Mouse (Mus musculus) ES-Bruce4 (cell line): ENCODE data around the gene Fars2. TPM values are rescaled to one million over a fixed set of nuclear protein-coding genes. Genes with fewer than 3 reads are reported as not detected.

Source experiments
- H3K27ac ChIP-seq: 2 replicates; pipeline ENCODE4 v1.5.1; 2012; ENCODE audit warnings: low read length, inconsistent platforms; ENCODE audit not compliant: insufficient read depth
- H3K27me3 ChIP-seq: 2 replicates; pipeline ENCODE4 v1.6.1; 2012; ENCODE audit warnings: mild to moderate bottlenecking, low read length, inconsistent platforms; ENCODE audit not compliant: control insufficient read depth, poor library complexity, insufficient read depth, severe bottlenecking
- H3K36me3 ChIP-seq: 2 replicates; pipeline ENCODE4 v1.6.1; 2012; ENCODE audit warnings: inconsistent platforms, mild to moderate bottlenecking, low read length, moderate library complexity; ENCODE audit not compliant: control insufficient read depth, poor library complexity, insufficient read depth, severe bottlenecking
- H3K4me1 ChIP-seq: one replicate; pipeline ENCODE4 v1.8.1; 2011; ENCODE audit warnings: low read length; ENCODE audit not compliant: control insufficient read depth, insufficient read depth
- H3K4me3 ChIP-seq: 2 replicates; pipeline ENCODE4 v1.5.1; 2011; ENCODE audit warnings: low read depth, mild to moderate bottlenecking, low read length
- H3K9ac ChIP-seq: 2 replicates; pipeline ENCODE4 v1.6.1; 2012; ENCODE audit warnings: low read depth, mild to moderate bottlenecking, inconsistent platforms; ENCODE audit not compliant: poor library complexity, severe bottlenecking
- H3K9me3 ChIP-seq: replicated peaks from 2 replicates; pipeline ENCODE4 v1.6.1; 2012; ENCODE audit warnings: mild to moderate bottlenecking, low read length, inconsistent platforms; ENCODE audit not compliant: control insufficient read depth, poor library complexity, insufficient read depth, severe bottlenecking
- CTCF ChIP-seq: IDR thresholded peaks from one replicate; pipeline ENCODE4 v1.8.1; 2011; ENCODE audit warnings: low read depth, low read length
- EP300 ChIP-seq: IDR thresholded peaks from 2 replicates; pipeline ENCODE4 v1.6.1; 2011; ENCODE audit warnings: low read depth, low read length; ENCODE audit not compliant: insufficient read depth
- POLR2A ChIP-seq: IDR thresholded peaks from one replicate; pipeline ENCODE4 v1.8.1; 2011; ENCODE audit warnings: low read length; ENCODE audit not compliant: insufficient read depth
- polyA plus RNA-seq: library from polyadenylated mRNA; stranded (reverse); fragments of >200 nt; gene quantifications from 2 replicates; pipeline ENCODE4 v1.2.4, GENCODE M21; 2011; ENCODE audit warnings: low read depth; ENCODE audit not compliant: missing spikeins, insufficient read depth, insufficient read length

The Fars2 gene
- polyA plus RNA-seq, 1 experiment = 23.3 TPM

- Histone ChIP-seq H3K4me1 (no peaks in the 10 kb centered on the region), H3K27ac (no peak overlapping the region), H3K36me3 (no peaks in the 10 kb centered on the region), H3K9ac (no peak overlapping the region), H3K9me3 (no peaks in the 10 kb centered on the region), H3K4me3 (no peak overlapping the region), H3K27me3 (no peaks in the 10 kb centered on the region)
- no peak for TF ChIP-seq EP300
- no peak for TF ChIP-seq CTCF
- no peak for TF ChIP-seq POLR2A
Observed at GRCm38 (mm10) chr13:36541287-36541780, 424.1 kb downstream of the Fars2 start.

- Histone ChIP-seq H3K36me3 (no peaks in the 10 kb centered on the region), H3K9ac (no peak overlapping the region), H3K4me1 (no peaks in the 10 kb centered on the region), H3K27me3 (no peaks in the 10 kb centered on the region; the same call in 1 of the 2 replicates), H3K9me3 (no peaks in the 10 kb centered on the region), H3K4me3 (no peak overlapping the region), H3K27ac (no peak overlapping the region)
- TF ChIP-seq EP300 = no peak
- TF ChIP-seq POLR2A = no peak
- no peak for TF ChIP-seq CTCF
Observed at GRCm38 (mm10) chr13:36550694-36551093, 433.5 kb downstream of the Fars2 start.

- H3K36me3 ChIP-seq = no peaks in the 10 kb centered on the region
- H3K4me1 ChIP-seq = no peaks in the 10 kb centered on the region
- no peak overlapping the region for H3K9ac ChIP-seq
- no peaks in the 10 kb centered on the region; the same call in 1 of the 2 replicates for H3K27me3 ChIP-seq
- no peaks in the 10 kb centered on the region for H3K9me3 ChIP-seq
- TF ChIP-seq POLR2A (no peak), CTCF (no peak), EP300 (no peak)
- H3K27ac ChIP-seq = no peak overlapping the region
- H3K4me3 ChIP-seq = no peak overlapping the region
Observed at GRCm38 (mm10) chr13:36552522-36553246, 435.5 kb downstream of the Fars2 start.

- H3K4me3 ChIP-seq = no peak overlapping the region
- no peak overlapping the region for H3K9ac ChIP-seq
- H3K9me3 ChIP-seq = no peaks in the 10 kb centered on the region
- no peaks in the 10 kb centered on the region; the same call in 1 of the 2 replicates for H3K27me3 ChIP-seq
- no peaks in the 10 kb centered on the region for H3K36me3 ChIP-seq
- H3K4me1 ChIP-seq = no peaks in the 10 kb centered on the region
- no peak overlapping the region for H3K27ac ChIP-seq
- TF ChIP-seq CTCF (no peak), EP300 (no peak), POLR2A (no peak)
Observed at GRCm38 (mm10) chr13:36553247-36553642, 436.0 kb downstream of the Fars2 start.

- Histone ChIP-seq H3K27me3 (no peaks in the 10 kb centered on the region; the same call in 1 of the 2 replicates), H3K9ac (no peak overlapping the region), H3K36me3 (no peaks in the 10 kb centered on the region), H3K27ac (no peak overlapping the region), H3K4me1 (no peaks in the 10 kb centered on the region), H3K9me3 (no peaks in the 10 kb centered on the region), H3K4me3 (no peak overlapping the region)
- TF ChIP-seq CTCF (no peak), EP300 (no peak), POLR2A (no peak)
Observed at GRCm38 (mm10) chr13:36554743-36555142, 437.5 kb downstream of the Fars2 start.

GRCm38 (mm10) chr13:36562447-36563441 is 445.5 kb downstream of the Fars2 start:
- TF ChIP-seq CTCF = no peak
- TF ChIP-seq POLR2A = no peak
- TF ChIP-seq EP300 = no peak
- H3K36me3 ChIP-seq = no peaks in the 10 kb centered on the region
- H3K9me3 ChIP-seq = no peaks in the 10 kb centered on the region
- H3K9ac ChIP-seq = no peak overlapping the region
- H3K4me3 ChIP-seq = no peak overlapping the region
- no peaks in the 10 kb centered on the region for H3K4me1 ChIP-seq
- H3K27ac ChIP-seq = no peak overlapping the region
- H3K27me3 ChIP-seq = no peaks in the 10 kb centered on the region
